Mouse (Mus musculus) cortical plate, adult 2 months (tissue): ENCODE measurements around the gene Tsc2.

Experiments
- CTCF ChIP-seq: fragments of 200-500 bp; IDR thresholded peaks from 2 replicates; pipeline ENCODE4 v1.5.1; 2011; ENCODE audit warnings: mild to moderate bottlenecking, control low read depth, low read length; ENCODE audit not compliant: insufficient read depth; ENCODE audit errors: extremely low read depth
- POLR2A ChIP-seq: fragments of 200-500 bp; IDR thresholded peaks from 2 replicates; pipeline ENCODE4 v1.6.1; 2011; ENCODE audit warnings: mild to moderate bottlenecking, low read length, control low read depth; ENCODE audit not compliant: insufficient read depth; ENCODE audit errors: extremely low read depth

GRCm38 (mm10) chr17:24672141-24672540, 39.7 kb upstream of the Tsc2 start:
- TF ChIP-seq CTCF = no peak
- no peak for TF ChIP-seq POLR2A
